Mouse (Mus musculus): ENCODE data around the gene Desi2.
A peak's percentile ranks its signal among the peaks of the same experiment; 100 is the strongest.
"Not testable (repeated sequence)": the region's sequence is repeated elsewhere in the genome, so short reads cannot be mapped to it uniquely, and the experiment has no call there.

Desi2 gene

DNA sequence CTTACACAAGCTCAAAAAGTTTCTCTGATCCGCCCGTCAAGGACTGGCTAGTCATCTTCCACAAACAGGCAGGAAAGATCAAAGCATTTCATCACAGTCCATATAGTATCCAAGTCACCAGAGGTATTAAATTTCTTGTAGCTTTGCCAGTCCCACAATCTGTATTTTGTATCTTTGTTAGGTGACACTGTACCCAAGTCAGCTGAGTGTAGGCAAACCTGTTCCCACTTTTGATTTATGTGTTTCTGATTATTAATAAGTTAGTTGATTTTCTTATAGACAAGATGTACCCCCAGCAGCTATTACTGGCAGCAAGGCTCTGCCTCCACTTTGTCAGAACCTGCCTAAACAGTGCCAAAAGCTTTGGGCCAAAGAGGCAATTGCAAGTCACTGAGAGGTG, 71.6 kb downstream of the Desi2 start:
- no peak for DNase-seq (ENCODE audit: low read depth, low spot score)

DNA sequence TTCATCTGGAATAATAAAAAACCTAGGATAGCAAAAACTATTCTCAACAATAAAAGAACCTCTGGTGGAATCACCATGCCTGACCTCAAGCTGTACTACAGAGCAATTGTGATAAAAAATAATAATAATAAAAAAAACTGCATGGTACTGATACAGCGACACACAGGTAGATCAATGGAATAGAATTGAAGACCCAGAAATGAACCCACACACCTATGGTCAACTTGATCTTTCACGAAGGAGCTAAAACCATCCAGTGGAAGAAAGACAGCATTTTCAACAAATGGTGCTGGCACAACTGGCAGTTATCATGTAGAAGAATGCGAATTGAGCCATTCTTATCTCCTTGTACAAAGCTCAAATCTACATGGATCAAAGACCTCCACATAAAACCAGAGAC, 78.2 kb downstream of the Desi2 start:
- not testable (repeated sequence) for DNase-seq (ENCODE audit: low read depth, low spot score)

DNA sequence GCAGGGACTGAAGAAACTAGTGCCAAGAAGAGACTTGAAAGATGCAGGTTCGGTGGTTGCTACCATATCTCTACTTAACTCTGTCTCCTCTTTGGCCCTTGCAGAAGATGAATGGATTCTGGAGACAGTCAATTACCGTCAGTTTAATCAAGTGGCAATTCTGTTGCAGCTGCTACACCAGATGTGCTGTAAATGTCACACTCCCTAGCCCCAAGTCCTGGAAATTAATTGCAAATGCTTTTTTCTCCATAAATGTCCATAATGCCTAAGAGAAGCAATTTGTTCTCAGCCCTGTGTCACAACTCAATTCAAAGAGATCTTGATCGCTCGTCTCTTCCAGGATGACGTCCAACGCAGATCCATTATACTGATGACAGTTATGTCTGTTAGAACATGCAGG, 83.4 kb downstream of the Desi2 start:
- no peak for DNase-seq (ENCODE audit: low read depth, low spot score)

DNA sequence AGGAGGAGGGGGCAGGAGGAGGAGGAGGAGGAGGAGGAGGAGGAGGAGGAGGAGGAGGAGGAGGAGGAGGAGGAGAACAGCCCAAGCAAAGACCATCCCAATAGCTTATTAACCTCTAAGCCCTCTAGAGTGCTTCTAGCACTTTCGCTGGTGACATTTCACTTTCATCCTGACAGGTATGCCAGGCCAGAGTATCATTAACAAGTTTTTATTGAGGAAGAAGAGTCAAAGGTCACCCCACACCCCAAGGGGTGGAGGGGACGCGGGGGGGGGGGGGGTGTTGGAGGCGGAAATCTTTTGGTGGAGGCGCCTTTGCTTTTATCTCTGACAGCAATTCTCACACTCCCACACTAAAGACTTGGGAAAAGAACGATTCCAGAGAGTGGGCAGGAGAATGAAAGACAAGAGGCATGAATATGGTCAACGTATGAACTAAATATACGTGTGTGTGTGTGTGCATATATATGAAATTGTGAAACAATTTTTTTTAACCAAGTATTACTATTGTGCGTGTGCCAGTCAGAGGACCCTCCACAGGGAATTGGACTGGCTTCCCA, 88.0 kb downstream of the Desi2 start:
- no peak for DNase-seq (ENCODE audit: low read depth, low spot score)

DNA sequence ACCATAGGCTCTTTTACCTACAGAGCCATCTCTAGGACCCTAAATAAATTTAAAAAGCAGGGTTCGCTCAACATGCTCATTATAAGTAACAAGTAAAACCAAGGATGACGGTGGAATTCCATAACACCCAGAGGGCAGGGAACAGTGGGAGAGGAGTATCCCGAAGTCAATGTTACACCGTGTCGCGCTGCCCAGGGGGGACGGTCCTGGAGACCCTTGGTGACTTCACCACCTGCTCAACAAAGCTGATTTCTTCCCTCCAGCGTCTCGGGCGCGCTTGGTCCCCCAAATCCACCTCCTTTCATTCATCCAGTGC, 88.5 kb downstream of the Desi2 start:
- no peak for DNase-seq (ENCODE audit: low read depth, low spot score)

DNA sequence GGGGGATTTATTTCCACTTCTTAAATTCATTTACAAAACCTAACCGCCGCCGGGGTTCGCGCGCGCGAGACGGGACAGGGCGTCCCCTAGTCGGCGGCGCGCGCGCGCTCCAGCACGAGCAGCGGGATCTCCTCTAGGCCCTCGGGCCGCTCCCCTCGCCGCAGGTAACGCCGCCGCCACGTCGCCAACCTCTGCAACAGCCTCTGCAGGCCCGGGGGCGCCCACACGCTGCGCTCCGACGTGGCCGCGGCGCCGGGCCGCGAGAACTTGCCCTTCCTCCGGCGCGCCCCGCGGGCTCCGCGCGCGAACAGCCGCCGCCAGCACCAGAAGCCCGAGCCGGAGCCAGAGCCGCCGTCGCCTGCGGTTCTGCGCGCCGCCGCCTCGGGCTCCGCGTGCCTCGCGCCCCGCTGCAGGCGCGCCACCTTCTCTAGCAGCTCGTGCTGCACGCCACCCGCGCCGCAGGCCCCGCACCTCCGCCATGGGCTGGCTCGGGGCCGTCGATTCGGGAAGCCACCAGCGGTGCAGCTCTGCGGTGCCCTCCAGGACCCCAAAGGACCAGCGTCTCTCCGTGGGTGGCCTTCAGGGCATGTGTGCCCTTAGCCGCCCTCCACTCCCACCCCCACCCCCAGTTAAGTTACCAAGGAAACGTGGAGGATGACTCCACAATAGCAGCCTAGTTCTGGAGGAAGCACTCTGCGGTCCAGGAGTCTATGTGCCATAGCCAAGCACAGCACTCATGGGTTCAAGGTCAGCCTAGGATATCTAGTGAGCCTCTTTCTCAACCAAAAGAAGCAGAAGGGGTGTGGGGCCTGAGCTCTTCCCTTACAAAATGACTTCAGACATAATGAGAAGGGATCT, 89.1 kb downstream of the Desi2 start:
- DNase-seq (ENCODE audit: low read depth, low spot score): peak; percentile 70

DNA sequence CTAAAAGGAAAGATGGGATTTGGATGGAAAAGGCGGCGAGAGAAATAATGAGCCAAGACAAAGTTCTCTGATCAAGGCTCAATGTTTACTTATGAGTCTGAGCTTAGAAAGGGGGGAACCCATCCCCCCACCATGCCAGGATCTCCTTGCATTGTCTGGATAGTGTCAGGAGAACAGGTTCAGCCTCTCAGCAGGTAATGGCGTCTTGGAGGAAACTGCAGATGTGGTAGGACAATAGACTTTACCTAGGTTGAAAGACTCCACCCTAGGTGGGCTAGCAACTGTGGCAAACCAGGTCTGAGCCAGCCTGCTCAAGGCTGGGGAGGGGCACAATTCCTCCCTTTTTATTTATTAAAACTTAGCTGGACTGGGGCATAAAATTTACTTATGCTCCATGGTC, 96.1 kb downstream of the Desi2 start:
- not testable (repeated sequence) for DNase-seq (ENCODE audit: low read depth, low spot score)

DNA sequence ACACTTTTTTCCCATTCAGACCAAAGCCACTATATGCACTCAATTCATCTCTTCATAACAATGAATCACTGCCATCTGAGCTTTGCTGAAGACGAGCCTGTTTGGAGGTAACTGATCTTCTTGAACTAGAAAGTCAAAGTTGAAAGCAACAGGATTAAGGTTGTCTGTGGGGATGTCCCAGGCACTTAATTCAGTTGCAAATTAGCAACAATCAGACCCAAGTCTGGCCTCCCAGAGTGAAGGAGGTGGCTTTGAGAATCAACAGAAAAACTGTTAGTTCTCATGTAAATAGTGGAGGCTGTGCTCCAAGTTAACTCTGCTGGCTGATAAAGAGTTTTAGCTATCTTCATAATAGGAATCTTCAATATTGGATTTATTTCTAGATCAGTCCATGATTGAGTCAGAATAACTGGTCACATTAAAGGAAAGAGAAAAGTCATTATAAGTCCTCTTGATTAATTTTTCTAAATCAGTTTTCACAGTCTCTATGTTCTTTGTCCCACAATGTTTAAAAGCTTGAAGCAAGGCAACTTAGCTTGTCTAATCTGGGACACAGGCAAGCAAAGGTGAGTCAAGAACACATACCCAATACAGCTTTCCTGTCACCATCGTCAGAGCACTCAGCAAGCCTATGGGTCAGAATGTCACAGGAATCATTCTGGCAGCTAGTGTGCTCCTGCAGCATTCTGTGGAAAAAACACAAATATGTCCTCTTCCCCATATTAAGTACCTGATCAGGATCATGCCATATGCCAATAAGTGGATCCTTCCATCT, 96.9 kb downstream of the Desi2 start:
- DNase-seq (ENCODE audit: low read depth, low spot score): no peak

DNA sequence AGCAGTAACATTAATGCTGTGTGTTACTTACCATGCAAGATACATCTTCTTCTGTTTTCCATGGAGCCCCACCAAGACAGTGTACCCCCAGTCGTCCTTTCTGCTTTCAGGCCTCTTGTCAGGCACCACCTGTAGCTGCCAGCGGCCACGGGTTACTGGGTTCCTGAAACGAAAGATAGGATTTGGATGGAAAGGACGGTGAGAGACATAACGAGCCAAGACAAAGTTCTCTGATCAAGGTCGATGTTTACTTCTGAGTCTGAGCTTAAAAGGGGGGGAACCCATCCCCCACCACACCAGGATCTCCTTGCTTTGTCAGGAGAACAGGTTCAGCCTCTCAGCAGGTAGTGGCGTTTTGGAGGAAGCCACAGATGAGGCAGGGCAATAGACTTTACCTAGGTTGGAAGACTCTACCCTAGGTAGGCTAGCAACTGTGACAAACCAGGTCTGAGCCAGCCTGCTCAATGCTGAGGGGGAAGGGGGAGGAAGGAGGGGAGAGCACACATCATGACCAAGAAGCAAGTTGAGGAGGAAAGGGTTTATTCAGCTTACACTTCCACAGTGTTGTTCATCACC, 100.5 kb downstream of the Desi2 start:
- no peak for DNase-seq (ENCODE audit: low read depth, low spot score)

DNA sequence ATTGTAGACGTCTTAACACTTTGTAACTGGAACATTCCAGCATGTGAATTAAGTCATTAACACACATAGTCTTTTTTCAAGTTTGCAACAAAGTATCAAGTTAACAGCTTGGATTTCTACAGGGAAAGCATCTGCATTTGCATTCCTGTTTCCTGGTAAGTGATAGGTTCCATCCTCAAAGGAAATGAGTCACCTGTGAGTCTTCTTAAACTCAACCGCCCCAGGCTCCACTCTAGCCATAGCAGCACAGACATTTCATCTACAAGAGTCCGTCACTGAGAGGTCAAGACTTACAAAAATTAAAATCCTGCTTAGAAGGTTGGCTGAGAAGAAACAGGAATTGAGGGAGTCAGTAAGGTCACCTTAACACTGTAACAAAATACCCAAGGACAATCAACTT, 104.5 kb downstream of the Desi2 start:
- DNase-seq (ENCODE audit: low read depth, low spot score): no peak

DNA sequence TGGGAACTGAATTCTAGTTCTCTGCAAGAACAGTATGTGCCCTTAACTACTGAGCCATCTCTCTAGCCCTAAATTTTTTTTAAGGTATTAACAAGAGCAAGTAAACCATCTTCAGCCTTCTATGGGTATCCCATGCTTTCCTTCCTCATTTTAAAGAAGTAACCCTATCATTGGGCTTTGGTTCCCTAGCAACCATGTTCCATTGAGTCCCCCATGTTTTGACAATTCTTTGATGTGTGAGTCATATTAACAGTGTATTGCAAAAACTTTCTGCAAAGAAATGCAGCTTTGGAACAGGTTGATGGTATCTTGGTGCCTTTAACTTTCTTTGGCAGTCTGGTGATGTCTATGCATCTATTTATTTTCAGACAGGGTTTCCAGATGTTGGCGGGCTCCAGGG, 106.8 kb downstream of the Desi2 start:
- no peak for DNase-seq (ENCODE audit: low read depth, low spot score)

DNA sequence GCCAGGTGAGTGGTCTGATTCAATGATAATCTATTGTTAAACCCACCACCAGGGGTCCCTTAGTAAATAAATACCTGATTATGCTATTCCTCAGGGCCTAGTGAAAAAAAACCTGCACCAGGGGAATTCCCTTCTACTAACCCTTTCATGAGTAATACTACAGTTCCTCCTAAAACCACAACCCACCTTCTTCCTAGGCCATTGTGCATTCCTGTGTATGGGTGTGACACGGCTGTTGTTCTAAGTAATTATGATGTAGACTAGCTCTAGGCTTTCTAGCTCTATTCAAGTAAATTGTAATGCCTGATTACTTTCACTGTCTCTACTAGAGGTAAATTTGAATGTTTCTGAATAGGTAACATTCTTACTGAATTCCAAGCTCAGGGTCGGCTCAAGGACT, 114.0 kb downstream of the Desi2 start:
- DNase-seq (ENCODE audit: low read depth, low spot score): not testable (repeated sequence)

DNA sequence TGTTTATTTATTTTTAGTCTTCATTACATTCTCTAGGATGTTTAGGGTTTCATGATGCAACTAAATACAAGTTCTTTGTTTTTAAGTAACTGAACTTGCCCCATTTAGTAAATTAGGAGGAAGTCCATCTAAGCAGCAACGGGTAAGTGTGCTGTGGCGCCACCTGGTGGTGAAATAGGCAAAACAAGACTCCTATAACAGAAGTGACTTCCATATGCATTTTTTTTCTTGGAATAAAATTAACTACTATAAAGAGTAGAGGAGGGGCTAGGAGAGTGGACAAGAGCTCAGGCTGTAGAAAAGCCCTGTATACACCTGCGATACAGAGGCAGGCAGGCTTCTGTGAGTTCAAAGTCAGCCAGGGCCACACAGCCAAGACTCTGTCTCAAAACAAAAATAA, 116.2 kb downstream of the Desi2 start:
- no peak for DNase-seq (ENCODE audit: low read depth, low spot score)
